Mouse (Mus musculus): ENCODE data around the gene Pak4.

- TF ChIP-seq CTCF (conservative IDR thresholded peaks at IDR 0.05; ENCODE audit: insufficient read depth, insufficient read length, low read depth, low read length) (no peak), POLR2A (IDR thresholded peaks at IDR 0.05; ENCODE audit: low read depth, low read length) (no peak)
These were observed 26.8 kb upstream of the Pak4 start for GRCm38 (mm10) chr7:28624791-28625190.
